Mouse (Mus musculus) WW6 (cell line): ENCODE measurements around the gene Dand5.

ENCODE experiments used
- DNase-seq: peaks from one replicate; pipeline ENCODE4 v3.0.0-alpha.2; 2013; ENCODE audit warnings: low read depth, low spot score

The Dand5 gene

GRCm38 (mm10) chr8:84822723-84823122 lies at the start of gene Dand5:
Gene Dand5 (minus strand): TSS chr8:84822823.
- DNase-seq, result no peak

DNA sequence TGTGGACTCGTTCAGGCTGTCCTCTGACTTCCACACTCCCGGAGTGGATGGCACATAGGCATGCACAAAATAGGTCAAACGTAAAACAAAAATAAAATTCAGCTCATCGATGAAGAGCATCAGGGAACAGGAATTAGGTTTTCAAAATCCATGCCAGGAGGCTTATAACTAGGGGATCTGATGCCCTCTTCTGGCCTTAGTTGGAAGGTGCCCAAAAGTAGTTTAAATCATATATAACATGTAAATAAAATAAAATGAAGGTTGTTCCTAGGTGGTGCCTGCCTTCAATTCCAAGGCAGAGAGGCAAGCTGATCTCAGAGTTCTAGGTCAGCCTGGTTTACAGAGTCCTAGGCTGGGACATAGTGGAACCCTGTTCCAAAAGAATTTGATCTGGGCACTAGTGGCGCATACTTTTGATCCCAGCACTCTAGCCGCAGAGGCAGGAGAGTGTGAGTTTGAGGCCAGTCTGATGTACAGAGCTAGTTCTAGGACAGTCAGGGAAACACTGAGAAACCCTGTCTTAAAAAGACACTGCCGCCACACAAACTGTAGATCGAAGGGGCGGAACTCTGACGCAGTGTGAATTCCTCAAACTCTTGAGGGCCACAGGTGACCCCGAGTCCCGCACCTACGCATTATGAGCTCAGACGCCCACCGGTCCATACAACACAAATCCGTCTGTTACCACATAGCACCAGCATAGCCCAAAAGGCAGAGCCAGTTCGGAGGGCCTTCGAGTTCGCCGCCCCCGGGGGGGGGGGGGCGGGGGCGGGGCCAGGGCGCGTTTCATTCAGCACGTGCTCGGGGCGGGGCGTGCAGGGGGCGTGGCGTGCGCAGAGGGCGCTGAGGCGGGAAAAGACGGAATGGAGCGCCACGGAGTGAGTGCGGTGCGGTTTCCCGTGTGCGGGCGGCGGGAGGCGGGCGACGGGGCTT lies 49.0 kb upstream of the Dand5 start, which contains the start of gene Syce2:
Gene Syce2, plus strand, starts transcription at position 736 of the 933 bp plus-strand sequence.
- DNase-seq, result peak; percentile 33

- peak; percentile 87 for DNase-seq
Observed at GRCm38 (mm10) chr8:84856864-84857441, 34.3 kb upstream of the Dand5 start, which contains the start of gene Farsa. Gene Farsa (plus strand): TSS chr8:84856989.

- DNase-seq, result no peak
Observed at GRCm38 (mm10) chr8:84856434-84856833, 33.8 kb upstream of the Dand5 start.

GRCm38 (mm10) chr8:84847684-84848435 lies 25.2 kb upstream of the Dand5 start:
- DNase-seq, result no peak

- DNase-seq, result peak; percentile 100
Observed at GRCm38 (mm10) chr8:84846722-84847572, 24.3 kb upstream of the Dand5 start, which contains the start of gene Calr. Gene Calr (minus strand): TSS chr8:84846934.

DNA sequence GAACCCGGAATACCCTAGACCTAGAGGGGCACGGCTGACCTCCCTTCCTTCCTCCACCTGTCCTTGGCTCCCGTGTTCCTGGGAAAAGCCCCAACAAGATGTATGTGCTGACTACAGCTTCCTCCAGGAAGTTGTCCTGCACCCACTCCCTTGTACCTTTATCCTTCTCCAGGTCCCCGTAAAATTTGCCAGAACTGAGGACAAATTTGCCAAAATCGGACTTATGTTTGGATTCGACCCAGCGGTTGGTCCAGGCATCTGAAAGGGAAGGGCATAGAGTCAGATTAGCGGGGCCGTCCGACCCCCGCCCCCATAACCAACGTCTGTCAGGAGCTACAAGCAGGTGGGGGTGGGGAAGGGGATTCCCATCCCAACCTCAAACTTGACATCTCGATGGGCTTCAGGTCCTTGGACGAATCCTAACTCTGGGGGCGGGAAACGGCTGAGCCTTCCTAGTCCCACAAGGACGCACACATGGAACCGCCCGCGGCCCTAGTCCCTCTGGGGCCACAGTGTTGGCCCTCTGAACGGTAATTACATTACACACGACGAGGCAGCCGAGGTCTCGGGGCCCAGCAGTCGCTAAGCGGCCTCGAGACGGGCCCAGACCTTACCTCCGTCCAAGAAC lies 23.6 kb upstream of the Dand5 start:
- DNase-seq, result no peak

DNA sequence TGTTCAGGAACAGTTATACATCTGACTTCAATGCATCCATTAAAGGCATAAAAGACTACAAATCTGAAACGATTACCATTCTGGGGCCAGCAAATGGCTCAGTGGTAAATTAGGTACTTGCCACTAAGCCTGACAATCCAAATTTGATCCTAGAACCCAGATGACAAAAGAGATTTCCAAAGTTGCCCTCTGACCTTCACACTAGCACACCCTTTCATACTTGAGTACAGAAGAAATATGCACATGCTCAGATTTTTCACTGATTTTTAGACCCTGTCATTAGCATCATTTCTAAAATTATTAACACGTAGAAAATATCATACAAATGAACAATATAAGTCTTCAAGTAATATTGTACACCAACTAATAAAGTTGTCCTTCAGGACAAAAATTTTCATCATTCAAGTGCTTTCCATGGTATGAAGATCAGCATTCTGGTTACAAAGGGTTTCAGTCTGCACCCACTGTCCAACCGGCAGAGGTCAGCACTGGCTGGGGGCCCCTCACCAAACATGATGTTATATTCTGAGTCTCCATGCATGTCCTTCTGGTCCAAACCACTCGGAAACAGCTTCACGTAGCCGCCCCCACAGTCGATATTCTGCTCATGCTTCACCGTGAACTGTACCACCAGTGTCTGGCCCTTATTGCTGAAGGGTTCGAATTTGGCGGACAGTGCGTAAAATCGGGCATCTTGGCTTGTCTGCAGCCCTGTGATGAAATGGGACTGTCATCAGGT lies 22.9 kb upstream of the Dand5 start:
- no peak for DNase-seq

- DNase-seq, result no peak
Observed at GRCm38 (mm10) chr8:84844397-84845070, 21.9 kb upstream of the Dand5 start.

GRCm38 (mm10) chr8:84841514-84841913 lies 18.9 kb upstream of the Dand5 start:
- no peak for DNase-seq

- DNase-seq, result peak; percentile 93
Observed at GRCm38 (mm10) chr8:84840248-84840999, 17.8 kb upstream of the Dand5 start, which contains the start of gene Rad23a. Gene Rad23a (minus strand): TSS chr8:84840665.

DNA sequence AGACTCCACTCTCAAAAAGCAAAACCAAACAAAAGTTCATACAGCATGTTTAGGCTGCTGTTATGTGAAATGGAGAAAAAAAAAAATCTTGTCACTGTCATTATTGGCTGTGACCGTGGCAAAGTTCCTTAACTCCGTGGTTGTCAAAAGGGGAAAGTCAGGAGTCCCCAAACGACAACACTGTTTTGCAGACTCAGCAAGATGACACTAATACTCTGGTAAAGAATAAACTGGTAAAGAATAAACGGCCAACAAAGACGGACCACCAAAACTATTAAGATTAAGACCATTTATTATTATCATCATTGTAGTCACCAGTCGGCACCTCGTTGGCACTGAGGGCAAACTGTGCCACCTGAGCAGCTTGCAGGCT lies 17.2 kb upstream of the Dand5 start:
- no peak for DNase-seq

DNA sequence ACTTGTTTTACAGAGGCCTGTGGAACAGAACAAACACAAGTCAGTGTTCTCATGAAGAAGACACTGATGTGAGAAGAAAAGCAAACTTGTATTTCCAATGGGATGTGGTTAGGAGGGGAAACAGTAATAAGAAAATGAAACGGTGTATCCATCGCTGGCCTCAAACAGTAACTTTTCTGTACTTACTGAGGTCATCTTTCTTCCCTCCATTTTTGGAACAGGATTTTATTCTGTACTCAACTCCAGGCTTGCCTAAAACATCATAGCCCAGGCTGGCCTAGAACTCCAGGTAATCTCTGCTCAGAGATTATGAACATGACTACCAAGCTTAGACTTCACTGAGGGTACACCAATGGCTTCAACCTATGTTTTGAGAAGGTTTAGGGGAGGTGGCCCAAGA lies 16.8 kb upstream of the Dand5 start:
- DNase-seq, result no peak

GRCm38 (mm10) chr8:84838513-84838912 lies 15.9 kb upstream of the Dand5 start:
- DNase-seq, result no peak

DNA sequence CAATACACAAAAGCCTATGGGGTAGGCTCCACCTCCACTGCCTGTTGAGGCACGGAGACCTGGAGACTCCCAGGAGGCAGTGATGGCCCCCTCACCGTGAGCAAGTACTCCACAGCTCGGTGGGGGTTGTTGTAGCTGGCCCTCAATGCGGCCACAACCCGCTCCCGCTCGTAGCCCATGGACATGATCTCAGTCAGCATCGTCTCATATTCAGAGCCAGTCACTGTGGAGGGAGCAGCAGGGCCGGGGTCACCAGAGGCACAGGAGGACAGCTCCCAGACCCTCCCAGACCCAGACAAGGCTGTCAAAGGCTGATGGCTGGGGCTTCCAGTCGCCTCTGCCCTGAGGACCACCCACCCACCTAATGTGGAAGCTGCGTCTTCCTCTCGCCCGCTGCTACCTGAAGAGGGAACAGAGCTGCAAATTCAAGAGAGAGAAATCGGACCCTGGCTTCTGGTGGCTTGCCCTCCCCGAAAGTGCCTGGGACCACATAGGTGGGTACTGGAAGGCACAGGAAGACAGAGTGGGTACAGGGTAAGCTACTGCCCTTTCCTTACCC lies 15.4 kb upstream of the Dand5 start:
- no peak for DNase-seq

GRCm38 (mm10) chr8:84837149-84837911 lies 14.7 kb upstream of the Dand5 start:
- no peak for DNase-seq
